Mouse (Mus musculus) thymus, adult 2 months (tissue): ENCODE measurements at regions not wholly inside any gene's neighbourhood (a gene's known extent, or its start where the extent isn't known, plus 50 kb on each side); places are given as distances from the start of the nearest gene placed in this dataset.

Experiments
- CTCF ChIP-seq: fragments of 200-500 bp; IDR thresholded peaks from 2 replicates; pipeline ENCODE4 v1.5.1; 2012; ENCODE audit warnings: mild to moderate bottlenecking, control low read depth, low read length, moderate library complexity, borderline replicate concordance; ENCODE audit not compliant: control insufficient read depth, poor library complexity, insufficient read depth; ENCODE audit errors: extremely low read depth
- POLR2A ChIP-seq: fragments of 200-500 bp; IDR thresholded peaks from 2 replicates; pipeline ENCODE4 v1.6.1; 2012; ENCODE audit warnings: mild to moderate bottlenecking, low read length, control low read depth, moderate library complexity; ENCODE audit not compliant: control insufficient read depth, poor library complexity, insufficient read depth; ENCODE audit errors: extremely low read depth

DNA sequence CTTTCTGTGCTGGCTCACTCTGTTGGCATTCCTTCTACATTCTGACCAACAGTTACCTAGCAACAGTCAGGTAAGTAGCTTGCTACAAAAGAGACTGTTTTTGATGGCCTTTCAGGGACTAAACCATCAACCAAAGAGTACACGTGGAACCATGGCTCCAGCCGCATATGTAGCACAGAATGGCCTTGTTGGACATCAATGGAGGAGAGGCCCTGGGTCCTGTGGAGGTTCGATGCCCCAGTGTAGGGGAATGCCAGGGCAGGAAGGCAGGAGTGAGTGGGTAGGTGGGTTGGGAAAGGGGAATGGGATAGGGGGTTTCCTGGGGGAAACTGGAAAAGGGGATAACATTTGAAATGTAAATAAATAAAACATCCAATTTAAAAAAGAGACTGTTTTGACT lies 112.1 kb upstream of the Gdf10 start:
- TF ChIP-seq CTCF (no peak), POLR2A (no peak)
